Mouse (Mus musculus) embryonic fibroblast, embryonic 13.5 days (primary cell): ENCODE results near the gene Nfib.

Experiments used
- CTCF ChIP-seq: IDR thresholded peaks from 2 replicates; pipeline ENCODE4 v1.5.1; 2011; ENCODE audit warnings: mild to moderate bottlenecking, control low read depth, low read length, moderate library complexity, borderline replicate concordance; ENCODE audit not compliant: insufficient read depth
- POLR2A ChIP-seq: IDR thresholded peaks from 2 replicates; pipeline ENCODE4 v1.6.1; 2011; ENCODE audit warnings: low read depth, mild to moderate bottlenecking, control low read depth, low read length, moderate library complexity

GRCm38 (mm10) chr4:82415817-82416216 is 289.7 kb downstream of the Nfib start:
- TF ChIP-seq POLR2A (no peak), CTCF (no peak)
